Mouse (Mus musculus) brain, embryonic 14.5 days (tissue): ENCODE data around the gene Stra8.

Experiments
- CTCF ChIP-seq: fragments of 200-500 bp; IDR thresholded peaks from 2 replicates; pipeline ENCODE4 v1.5.1; 2012; ENCODE audit warnings: inconsistent platforms, mild to moderate bottlenecking, moderate library complexity, borderline replicate concordance; ENCODE audit not compliant: insufficient read depth, insufficient read length; ENCODE audit errors: extremely low read depth
- POLR2A ChIP-seq: fragments of 200-500 bp; IDR thresholded peaks from 2 replicates; pipeline ENCODE4 v1.6.1; 2012; ENCODE audit warnings: mild to moderate bottlenecking, inconsistent platforms, borderline replicate concordance; ENCODE audit not compliant: poor library complexity, insufficient read depth, insufficient read length, severe bottlenecking; ENCODE audit errors: extremely low read depth

GRCm38 (mm10) chr6:34889185-34889584 lies 30.8 kb upstream of the Stra8 start:
- TF ChIP-seq CTCF, result no peak
- no peak for TF ChIP-seq POLR2A
